Mouse (Mus musculus): ENCODE measurements around the gene Hyal2.

DNA sequence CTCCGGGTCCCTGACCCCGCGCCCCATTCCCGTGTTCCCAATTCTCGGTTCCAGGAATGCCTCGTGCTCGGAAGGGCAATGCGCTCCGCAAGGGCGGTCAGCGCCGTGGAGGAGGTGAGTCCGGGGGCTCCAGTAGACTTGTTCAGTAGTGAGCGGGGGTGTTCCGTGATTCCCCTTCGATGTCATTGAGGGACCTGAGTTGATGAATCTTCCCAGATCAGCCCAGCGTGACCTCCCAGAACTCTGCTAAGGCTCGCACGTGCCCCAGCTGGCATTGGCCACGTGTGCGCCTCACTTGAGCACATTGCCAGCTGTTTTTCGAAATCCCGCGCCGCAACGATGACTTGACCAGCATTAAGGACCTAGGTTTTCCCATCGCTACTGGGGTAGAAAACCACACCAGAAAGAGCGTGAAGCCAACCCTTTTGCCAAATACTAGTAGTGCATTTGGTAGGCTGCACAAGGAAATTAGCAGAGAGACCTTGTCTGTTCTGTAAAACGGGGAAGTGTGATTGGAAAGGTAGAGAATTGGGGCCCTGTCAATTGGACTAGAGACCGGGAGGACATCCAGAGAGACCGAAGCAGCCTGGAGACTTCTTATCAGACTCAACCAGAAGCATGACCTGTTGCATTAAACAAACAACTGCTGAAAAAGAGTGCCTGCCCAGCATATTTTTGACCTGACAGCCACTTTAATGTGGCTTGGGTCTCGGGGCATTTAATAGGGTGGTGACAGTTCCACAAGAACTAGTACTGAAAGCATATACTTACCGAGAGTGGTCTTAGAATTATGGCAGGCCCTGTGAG lies 20.3 kb downstream of the Hyal2 start:
- TF ChIP-seq CTCF (IDR thresholded peaks at IDR 0.05; ENCODE audit: extremely low read depth, insufficient read depth, low read length) (no peak), POLR2A (IDR thresholded peaks at IDR 0.05; ENCODE audit: extremely low read depth, insufficient read depth, low read length) (no peak)
